Mouse (Mus musculus): ENCODE results near the gene Mknk2. TPM values are rescaled to one million over a fixed set of nuclear protein-coding genes. Genes with fewer than 3 reads are reported as not detected.

The Mknk2 gene
- polyA plus RNA-seq, 1 experiment from 2014 or later = 105 TPM

DNA sequence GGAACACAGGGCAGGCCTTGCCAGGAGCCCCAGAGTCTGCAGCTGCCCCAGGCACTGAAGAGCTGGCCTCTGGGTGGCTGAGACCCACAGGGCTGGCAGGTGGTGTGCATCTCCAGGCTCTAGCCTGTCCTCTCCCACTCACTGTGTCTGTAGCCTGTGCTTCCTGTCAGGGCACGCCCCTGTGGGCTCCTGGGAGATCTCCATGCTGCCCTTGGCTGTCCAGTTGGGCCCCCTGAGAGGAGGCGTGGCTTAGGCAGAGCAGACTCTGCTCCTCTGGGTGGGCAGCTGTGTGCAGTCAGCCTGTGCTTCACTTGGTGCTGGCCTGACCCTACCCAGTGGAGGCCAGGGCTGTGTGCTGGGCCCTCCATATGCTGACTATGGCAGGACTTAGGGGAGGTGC lies 50.2 kb downstream of the Mknk2 start:
- Histone ChIP-seq H3K9ac (no peak overlapping the region), H3K27ac (replicated peaks) (0 out of 2 replicates have a peak overlapping the region, but pooled peaks have one; percentile 7), H3K4me3 (replicated peaks) (no peak overlapping the region), H3K27me3 (no peaks in the 10 kb centered on the region), H3K4me2 (replicated peaks) (no peak overlapping the region), H3K4me1 (peaks cover 56% of the 10 kb centered on the region), H3K9me3 (replicated peaks) (no peaks in the 10 kb centered on the region), H3K36me3 (peaks cover 13% of the 10 kb centered on the region; the same call in 1 of the 2 replicates)
- 45% methylated on average over 2 of the region's 2 CpGs for WGBS
- peak; percentile 23; the same call in 1 of the 2 replicates for ATAC-seq (ENCODE audit: insufficient number of reproducible peaks, low FRiP score, low TSS enrichment, low read depth)

DNA sequence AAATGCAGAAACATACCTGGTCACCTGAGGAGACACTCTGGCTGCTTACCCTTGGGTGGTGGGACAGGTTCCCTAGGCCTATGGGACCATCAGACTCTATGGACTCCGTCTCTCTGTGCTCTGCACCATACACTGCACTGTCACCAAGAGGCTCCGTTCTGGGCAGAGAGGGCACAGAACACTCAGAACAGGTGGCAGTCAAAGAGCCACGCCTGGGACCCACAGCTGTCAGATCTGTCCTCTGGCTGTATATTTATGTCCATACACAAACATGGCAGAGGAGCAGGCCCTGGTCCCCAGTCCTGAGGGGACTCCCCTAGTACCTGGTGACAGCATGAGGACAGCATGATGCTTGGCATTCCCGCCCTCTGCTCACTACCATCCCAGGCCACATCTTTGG lies 52.1 kb downstream of the Mknk2 start:
- ATAC-seq (ENCODE audit: insufficient number of reproducible peaks, low FRiP score, low TSS enrichment, low read depth) = no peak
- Histone ChIP-seq H3K4me2 (replicated peaks) (no peak overlapping the region), H3K27ac (replicated peaks) (no peak overlapping the region), H3K9me3 (replicated peaks) (no peaks in the 10 kb centered on the region), H3K27me3 (no peaks in the 10 kb centered on the region), H3K36me3 (peaks cover 13% of the 10 kb centered on the region; the same call in 1 of the 2 replicates), H3K4me1 (peaks cover 64% of the 10 kb centered on the region), H3K9ac (no peak overlapping the region), H3K4me3 (replicated peaks) (no peak overlapping the region)
- 89% methylated on average over 4 of the region's 4 CpGs for WGBS

GRCm38 (mm10) chr10:80623457-80624191 lies 54.3 kb downstream of the Mknk2 start:
- Histone ChIP-seq H3K9ac (peak overlapping the region; percentile 87), H3K4me1 (peaks cover 47% of the 10 kb centered on the region), H3K4me3 (replicated peaks) (peak overlapping the region; percentile 78), H3K36me3 (0 out of 2 replicates have a peak, but pooled peaks cover 4% of the 10 kb centered on the region), H3K27me3 (no peaks in the 10 kb centered on the region), H3K27ac (replicated peaks) (peak overlapping the region; percentile 89), H3K4me2 (replicated peaks) (peak overlapping the region; percentile 91), H3K9me3 (replicated peaks) (no peaks in the 10 kb centered on the region)
- 6% methylated on average over 15 of the region's 15 CpGs for WGBS
- ATAC-seq (ENCODE audit: insufficient number of reproducible peaks, low FRiP score, low TSS enrichment, low read depth) = no peak

- H3K36me3 ChIP-seq = 0 out of 2 replicates have a peak, but pooled peaks cover 4% of the 10 kb centered on the region
- H3K4me1 ChIP-seq = peaks cover 40% of the 10 kb centered on the region
- H3K4me3 ChIP-seq (replicated peaks) = peak within 1 kb of the TSS; percentile 78
- H3K4me2 ChIP-seq (replicated peaks) = peak within 1 kb of the TSS; percentile 91
- no peaks in the 10 kb centered on the region for H3K9me3 ChIP-seq (replicated peaks)
- H3K27ac ChIP-seq (replicated peaks) = peak within 1 kb of the TSS; percentile 95
- ATAC-seq (ENCODE audit: insufficient number of reproducible peaks, low FRiP score, low TSS enrichment, low read depth) = peak; percentile 2; the same call in 1 of the 2 replicates
- no peaks in the 10 kb centered on the region for H3K27me3 ChIP-seq
- WGBS = 1% methylated on average over 62 of the region's 85 CpGs
- peak within 1 kb of the TSS; percentile 87 for H3K9ac ChIP-seq
Observed at GRCm38 (mm10) chr10:80622661-80623456, 55.1 kb downstream of the Mknk2 start, which contains the start of gene Csnk1g2. Gene Csnk1g2, plus strand, starts transcription at chr10:80622838.

- under 1% methylated on average over 64 of the region's 64 CpGs for WGBS
- Histone ChIP-seq H3K9me3 (replicated peaks) (no peaks in the 10 kb centered on the region), H3K36me3 (0 out of 2 replicates have a peak, but pooled peaks cover 4% of the 10 kb centered on the region), H3K4me1 (peaks cover 33% of the 10 kb centered on the region), H3K4me2 (replicated peaks) (peak overlapping the region; percentile 59), H3K4me3 (replicated peaks) (peak overlapping the region; percentile 78), H3K9ac (peak overlapping the region; percentile 87), H3K27ac (replicated peaks) (peak overlapping the region; percentile 95), H3K27me3 (no peaks in the 10 kb centered on the region)
- ATAC-seq (ENCODE audit: insufficient number of reproducible peaks, low FRiP score, low TSS enrichment, low read depth) = peak; percentile 96
Observed at GRCm38 (mm10) chr10:80621940-80622660, 55.8 kb downstream of the Mknk2 start.

GRCm38 (mm10) chr10:80621690-80621939 lies 56.3 kb downstream of the Mknk2 start:
- WGBS = 3% methylated on average over 9 of the region's 9 CpGs

DNA sequence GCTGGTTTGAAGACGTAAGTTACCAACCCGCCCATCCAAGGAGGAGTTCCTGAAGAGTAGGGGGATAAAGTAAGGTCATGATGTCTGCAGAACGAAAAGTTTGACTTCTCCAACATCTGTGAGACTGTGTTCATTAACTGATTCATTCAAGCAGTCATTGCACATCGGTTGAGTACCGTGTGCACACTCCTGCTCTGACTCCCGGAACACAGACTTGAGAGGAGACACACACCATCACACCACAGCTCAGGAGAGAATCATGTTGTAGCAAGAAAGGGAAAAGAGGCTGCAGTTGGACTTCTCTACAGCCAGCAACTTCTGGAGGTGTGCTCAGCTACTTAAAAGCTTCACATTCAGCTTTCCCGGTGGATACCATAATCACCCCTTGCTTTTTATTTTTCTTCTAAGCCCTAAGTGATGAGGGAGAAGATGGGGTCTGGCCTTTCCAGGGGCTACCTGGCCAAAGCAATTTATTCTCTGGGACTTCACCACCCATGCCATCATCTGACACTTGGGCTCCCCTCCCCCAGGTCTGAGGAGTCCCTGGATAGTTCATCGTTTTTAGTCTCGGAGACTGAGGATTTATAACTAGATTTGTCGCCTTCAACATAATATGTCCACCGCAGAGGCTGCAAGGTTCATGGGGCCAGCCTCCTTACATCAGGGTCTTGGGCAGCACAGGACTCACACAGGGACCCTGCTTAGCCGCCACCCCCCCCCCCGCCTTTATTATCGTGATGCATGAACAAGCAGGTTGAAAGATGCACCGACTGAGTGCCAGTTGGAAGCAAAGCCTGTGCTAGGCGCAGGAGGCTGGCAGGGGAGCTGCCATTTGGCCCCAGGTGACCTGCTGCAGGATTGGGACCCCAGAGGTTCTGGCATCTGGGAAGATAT lies 56.9 kb downstream of the Mknk2 start:
- peak overlapping the region; percentile 78 for H3K4me3 ChIP-seq (replicated peaks)
- peak overlapping the region; percentile 35; the same call in 1 of the 2 replicates for H3K9ac ChIP-seq
- 56% methylated on average over 16 of the region's 16 CpGs for WGBS
- H3K27ac ChIP-seq (replicated peaks) = peak overlapping the region; percentile 95
- peak overlapping the region; percentile 59 for H3K4me2 ChIP-seq (replicated peaks)
- peaks cover 33% of the 10 kb centered on the region for H3K4me1 ChIP-seq
- ATAC-seq (ENCODE audit: insufficient number of reproducible peaks, low FRiP score, low TSS enrichment, low read depth) = no peak
- H3K27me3 ChIP-seq = no peaks in the 10 kb centered on the region
- H3K36me3 ChIP-seq = 0 out of 2 replicates have a peak, but pooled peaks cover 9% of the 10 kb centered on the region
- no peaks in the 10 kb centered on the region for H3K9me3 ChIP-seq (replicated peaks)

More at GRCm38 (mm10) chr10:80621690-80621939, 56.3 kb downstream of the Mknk2 start:
- H3K36me3 ChIP-seq = 0 out of 2 replicates have a peak, but pooled peaks cover 4% of the 10 kb centered on the region
- peak overlapping the region; percentile 59 for H3K4me2 ChIP-seq (replicated peaks)
- no peaks in the 10 kb centered on the region for H3K27me3 ChIP-seq
- H3K9me3 ChIP-seq (replicated peaks) = no peaks in the 10 kb centered on the region
- ATAC-seq (ENCODE audit: insufficient number of reproducible peaks, low FRiP score, low TSS enrichment, low read depth) = no peak
- H3K27ac ChIP-seq (replicated peaks) = peak overlapping the region; percentile 95
- peak overlapping the region; percentile 35; the same call in 1 of the 2 replicates for H3K9ac ChIP-seq
- peaks cover 33% of the 10 kb centered on the region for H3K4me1 ChIP-seq
- peak overlapping the region; percentile 78 for H3K4me3 ChIP-seq (replicated peaks)

DNA sequence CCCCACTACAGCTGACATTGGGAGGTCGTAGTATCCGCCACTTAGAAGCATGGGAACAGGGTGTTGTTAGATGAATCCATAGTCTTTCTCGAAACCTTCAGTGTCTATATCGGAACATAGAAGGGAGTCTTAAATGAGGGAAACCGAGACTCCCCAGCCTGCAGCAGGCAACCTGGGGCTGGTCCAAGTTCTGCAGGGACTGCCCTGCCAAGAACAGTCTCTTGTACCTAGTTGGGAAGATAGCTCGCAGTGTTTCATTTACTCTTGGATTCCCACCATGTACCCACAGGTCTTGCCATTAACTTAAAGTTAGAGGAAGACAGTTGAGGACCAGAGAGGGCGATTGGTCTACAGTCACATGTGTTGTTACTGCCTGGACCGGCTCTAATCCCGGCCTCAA lies 57.5 kb downstream of the Mknk2 start:
- Histone ChIP-seq H3K9ac (no peak overlapping the region), H3K36me3 (peaks cover 16% of the 10 kb centered on the region), H3K27ac (replicated peaks) (0 out of 2 replicates have a peak overlapping the region, but pooled peaks have one; percentile 95), H3K4me1 (peaks cover 27% of the 10 kb centered on the region), H3K4me2 (replicated peaks) (no peak overlapping the region), H3K27me3 (no peaks in the 10 kb centered on the region), H3K9me3 (replicated peaks) (no peaks in the 10 kb centered on the region), H3K4me3 (replicated peaks) (no peak overlapping the region)
- 89% methylated on average over 9 of the region's 9 CpGs for WGBS
- ATAC-seq (ENCODE audit: insufficient number of reproducible peaks, low FRiP score, low TSS enrichment, low read depth) = no peak

DNA sequence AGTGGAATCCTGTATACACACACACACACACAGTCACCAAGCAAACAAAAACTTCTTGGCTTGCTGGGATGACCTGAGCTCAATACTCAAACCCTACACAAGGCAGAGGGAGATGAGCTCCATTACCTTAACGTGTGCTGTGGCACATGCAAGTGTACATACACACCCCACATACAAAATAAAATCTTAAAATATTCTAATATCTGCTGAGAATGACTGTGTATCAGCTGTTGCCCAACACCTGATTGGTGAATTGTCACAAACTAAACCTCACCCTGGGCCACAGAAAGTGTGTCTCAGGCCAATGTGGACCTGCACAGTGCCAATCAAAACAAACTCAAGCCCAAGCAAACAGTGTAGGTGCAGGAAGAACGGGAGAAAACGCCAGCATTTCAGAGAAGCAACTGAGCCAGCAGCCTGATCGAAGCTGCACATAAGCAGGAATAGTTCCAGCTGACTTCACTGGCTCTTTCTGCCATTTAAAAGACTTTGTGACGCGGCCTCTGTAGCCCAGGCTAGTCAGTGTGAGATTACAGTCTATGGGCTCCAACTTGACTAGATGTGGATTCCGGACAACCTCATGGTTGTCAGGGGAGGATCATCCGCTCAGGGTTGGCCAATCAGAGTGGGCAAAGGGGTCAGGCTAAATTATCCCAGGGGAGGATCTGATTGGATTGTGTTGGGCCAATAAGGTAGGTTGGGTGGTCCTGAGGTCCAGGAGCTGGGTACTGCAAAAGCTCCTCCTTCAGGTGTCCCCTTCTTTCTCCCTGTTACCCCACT lies 58.3 kb downstream of the Mknk2 start:
- 34% methylated on average over 8 of the region's 8 CpGs for WGBS
- H3K4me1 ChIP-seq = peaks cover 22% of the 10 kb centered on the region
- no peak overlapping the region for H3K9ac ChIP-seq
- no peak overlapping the region for H3K4me3 ChIP-seq (replicated peaks)
- no peaks in the 10 kb centered on the region for H3K27me3 ChIP-seq
- H3K4me2 ChIP-seq (replicated peaks) = no peak overlapping the region
- no peak for ATAC-seq (ENCODE audit: insufficient number of reproducible peaks, low FRiP score, low TSS enrichment, low read depth)
- no peaks in the 10 kb centered on the region for H3K9me3 ChIP-seq (replicated peaks)
- H3K36me3 ChIP-seq = peaks cover 23% of the 10 kb centered on the region
- no peak overlapping the region for H3K27ac ChIP-seq (replicated peaks)
